In the genomic region with DNA sequence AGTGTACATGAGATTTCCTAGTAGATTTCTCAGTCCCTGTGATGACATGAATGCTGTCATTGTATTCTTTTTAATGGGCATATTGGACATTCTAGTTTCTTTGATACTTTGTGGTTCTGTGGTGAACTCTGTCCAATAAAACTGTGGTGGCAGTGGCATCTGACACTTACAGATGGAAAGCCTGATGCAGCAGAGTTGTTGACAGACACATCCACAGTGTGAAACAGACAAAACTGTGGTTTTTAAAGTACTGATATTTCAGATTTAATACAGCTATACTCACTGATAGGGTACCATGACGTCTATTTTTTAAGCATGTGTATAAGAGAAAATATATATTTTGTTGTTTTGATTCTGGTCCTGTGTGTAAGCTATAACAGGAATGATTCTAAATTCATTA, we compare ENCODE assay signal across 22 mouse cellular contexts.
DNase-seq lines count a peak whose midpoint lies in the region; ATAC-seq and TF ChIP-seq lines count a peak whose summit lies in the region.
"Had no signal": no experiment of that assay in that cellular context is flagged by ENCODE, and none has a peak within 500 bp of the region (broad histone marks: within the 10 kb centered on the region; RNA-seq: fewer than 3 reads in every experiment).

No protein-coding gene starts in this region.

- no peaks in the 10 kb centered on the region for H3K27me3 ChIP-seq in forebrain, embryonic 13.5 days
- H3K27me3 ChIP-seq in forebrain, embryonic 14.5 days (replicated peaks; ENCODE audit: control insufficient read depth, insufficient read depth, low read length), result no peaks in the 10 kb centered on the region
- H3K27me3 ChIP-seq in forebrain, embryonic 16.5 days (replicated peaks; ENCODE audit: control insufficient read depth, insufficient read depth, low read length), result no peaks in the 10 kb centered on the region
- H3K27me3 ChIP-seq in forebrain, embryonic 12.5 days, result no peaks in the 10 kb centered on the region
- H3K27me3 ChIP-seq in lung, postnatal 0 days (replicated peaks; ENCODE audit: insufficient read depth, low read length), result no peaks in the 10 kb centered on the region
- H3K27me3 ChIP-seq: embryonic facial prominence, embryonic 13.5 days; embryonic facial prominence, embryonic 15.5 days; Patski had no signal

- TF ChIP-seq POLR2A in brain, embryonic 14.5 days (IDR thresholded peaks at IDR 0.05; ENCODE audit: borderline replicate concordance, extremely low read depth, insufficient read depth, insufficient read length, poor library complexity, severe bottlenecking), result no peak

- H3K4me2 ChIP-seq in forebrain, embryonic 13.5 days, result no peak overlapping the region
- H3K4me2 ChIP-seq in forebrain, embryonic 14.5 days (ENCODE audit: low read length), result no peak overlapping the region
- no peak overlapping the region for H3K4me2 ChIP-seq in forebrain, embryonic 16.5 days (ENCODE audit: low read length)
- H3K4me2 ChIP-seq in forebrain, embryonic 12.5 days, result no peak overlapping the region
- H3K4me2 ChIP-seq in lung, postnatal 0 days (replicated peaks; ENCODE audit: low read depth, low read length), result no peak overlapping the region
- H3K4me2 ChIP-seq: embryonic facial prominence, embryonic 13.5 days; embryonic facial prominence, embryonic 15.5 days had no signal

- DNase-seq in forebrain, embryonic 14.5 days (ENCODE audit: low spot score), result no peak
- DNase-seq in 416B (ENCODE audit: low read depth), result peak; percentile 12
- DNase-seq in brain, embryonic 14.5 days (ENCODE audit: low read depth), result peak; percentile 18
- no peak for DNase-seq in lung, postnatal 0 days (ENCODE audit: low spot score)
- DNase-seq: adrenal gland, adult 8-10 months; adrenal gland, postnatal 14 days; adrenal gland, postnatal 36 days; cerebellum, adult 11 months; cerebellum, adult 18-20 months; cerebellum, adult 8-10 months; cerebellum, adult 9-11 months; cerebellum, postnatal 14 days; cerebellum, postnatal 36 days; embryo, embryonic 11 days had no signal

- no peak overlapping the region for H3K27ac ChIP-seq in forebrain, embryonic 13.5 days
- H3K27ac ChIP-seq in forebrain, embryonic 14.5 days (ENCODE audit: low read depth, low read length), result no peak overlapping the region
- no peak overlapping the region for H3K27ac ChIP-seq in forebrain, embryonic 16.5 days (ENCODE audit: low read length)
- H3K27ac ChIP-seq in forebrain, embryonic 12.5 days, result no peak overlapping the region
- no peak overlapping the region for H3K27ac ChIP-seq in lung, postnatal 0 days (ENCODE audit: low read length)
- H3K27ac ChIP-seq: embryonic facial prominence, embryonic 13.5 days; embryonic facial prominence, embryonic 15.5 days had no signal

- TF ChIP-seq EP300 in lung, postnatal 0 days (IDR thresholded peaks at IDR 0.05), result no peak

- no peaks in the 10 kb centered on the region for H3K4me1 ChIP-seq in forebrain, embryonic 13.5 days
- no peaks in the 10 kb centered on the region for H3K4me1 ChIP-seq in forebrain, embryonic 14.5 days (ENCODE audit: control insufficient read depth, insufficient read depth, low read length)
- no peaks in the 10 kb centered on the region for H3K4me1 ChIP-seq in forebrain, embryonic 16.5 days (replicated peaks; ENCODE audit: control insufficient read depth, insufficient read depth, low read length)
- no peaks in the 10 kb centered on the region for H3K4me1 ChIP-seq in forebrain, embryonic 12.5 days
- H3K4me1 ChIP-seq in lung, postnatal 0 days (ENCODE audit: insufficient read depth, low read depth, low read length), result no peaks in the 10 kb centered on the region
- H3K4me1 ChIP-seq: embryonic facial prominence, embryonic 13.5 days; embryonic facial prominence, embryonic 15.5 days had no signal

- H3K36me3 ChIP-seq in forebrain, embryonic 13.5 days (ENCODE audit: poor library complexity, severe bottlenecking), result no peaks in the 10 kb centered on the region
- no peaks in the 10 kb centered on the region for H3K36me3 ChIP-seq in forebrain, embryonic 14.5 days (ENCODE audit: control insufficient read depth, insufficient read depth, low read length)
- H3K36me3 ChIP-seq in forebrain, embryonic 16.5 days (ENCODE audit: control insufficient read depth, insufficient read depth), result no peaks in the 10 kb centered on the region
- H3K36me3 ChIP-seq in forebrain, embryonic 12.5 days (replicated peaks), result no peaks in the 10 kb centered on the region
- no peaks in the 10 kb centered on the region for H3K36me3 ChIP-seq in lung, postnatal 0 days (ENCODE audit: insufficient read depth, low read length)
- H3K36me3 ChIP-seq: embryonic facial prominence, embryonic 13.5 days; embryonic facial prominence, embryonic 15.5 days had no signal

- H3K9me3 ChIP-seq in forebrain, embryonic 13.5 days (replicated peaks), result no peaks in the 10 kb centered on the region
- H3K9me3 ChIP-seq in forebrain, embryonic 14.5 days (replicated peaks; ENCODE audit: control insufficient read depth, low read length), result no peaks in the 10 kb centered on the region
- H3K9me3 ChIP-seq in forebrain, embryonic 16.5 days (ENCODE audit: control insufficient read depth, low read length), result no peaks in the 10 kb centered on the region
- H3K9me3 ChIP-seq in forebrain, embryonic 12.5 days, result no peaks in the 10 kb centered on the region
- H3K9me3 ChIP-seq in lung, postnatal 0 days (ENCODE audit: low read length), result no peaks in the 10 kb centered on the region
- H3K9me3 ChIP-seq: embryonic facial prominence, embryonic 13.5 days; embryonic facial prominence, embryonic 15.5 days had no signal

- no peak overlapping the region for H3K4me3 ChIP-seq in forebrain, embryonic 13.5 days
- no peak overlapping the region for H3K4me3 ChIP-seq in forebrain, embryonic 14.5 days (ENCODE audit: low read depth, low read length)
- no peak overlapping the region for H3K4me3 ChIP-seq in forebrain, embryonic 16.5 days (replicated peaks; ENCODE audit: low read length)
- no peak overlapping the region for H3K4me3 ChIP-seq in forebrain, embryonic 12.5 days (replicated peaks)
- no peak overlapping the region for H3K4me3 ChIP-seq in lung, postnatal 0 days (ENCODE audit: low read depth, low read length)
- H3K4me3 ChIP-seq: embryonic facial prominence, embryonic 13.5 days; embryonic facial prominence, embryonic 15.5 days; erythroblast, embryonic 14.5 days had no signal

- WGBS in forebrain, embryonic 13.5 days, result 86% methylated on average over 1 of the region's 1 CpGs
- 76% methylated on average over 1 of the region's 1 CpGs for WGBS in forebrain, embryonic 14.5 days
- WGBS in forebrain, embryonic 16.5 days, result 66% methylated on average over 1 of the region's 1 CpGs
- WGBS in forebrain, embryonic 12.5 days, result 89% methylated on average over 1 of the region's 1 CpGs
- whole genome bisulfite sequencing in lung, postnatal 0 days, result 73% methylated on average over 1 of the region's 1 CpGs

- peak; percentile 51; the same call in 1 of the 2 replicates for ATAC-seq in forebrain, embryonic 13.5 days
- ATAC-seq in forebrain, embryonic 14.5 days, result no peak
- ATAC-seq in forebrain, embryonic 16.5 days, result peak; percentile 77
- ATAC-seq in forebrain, embryonic 12.5 days (ENCODE audit: low FRiP score), result no peak
- no peak for ATAC-seq in lung, postnatal 0 days
- ATAC-seq: activated CD4-positive, CD25-positive, alpha-beta regulatory T cell, adult 4 months; Patski had no signal

- no peak overlapping the region for H3K9ac ChIP-seq in forebrain, embryonic 13.5 days
- no peak overlapping the region for H3K9ac ChIP-seq in forebrain, embryonic 14.5 days (ENCODE audit: low read length)
- no peak overlapping the region for H3K9ac ChIP-seq in forebrain, embryonic 16.5 days (replicated peaks; ENCODE audit: low read depth, low read length)
- H3K9ac ChIP-seq in forebrain, embryonic 12.5 days, result no peak overlapping the region
- H3K9ac ChIP-seq in lung, postnatal 0 days (replicated peaks; ENCODE audit: low read depth), result no peak overlapping the region
- H3K9ac ChIP-seq: embryonic facial prominence, embryonic 13.5 days; embryonic facial prominence, embryonic 15.5 days had no signal

- no peak for TF ChIP-seq CTCF in brain, embryonic 14.5 days (IDR thresholded peaks at IDR 0.05; ENCODE audit: borderline replicate concordance, extremely low read depth, insufficient read depth, insufficient read length)
- TF ChIP-seq CTCF in lung, postnatal 0 days (IDR thresholded peaks at IDR 0.05), result no peak

Comparison
In these comparisons a context has a peak if more than half of its experiments do, and no peak if none do; other contexts are left out.
1. ATAC-seq: peak in forebrain, embryonic 13.5 days (single experiment) and forebrain, embryonic 16.5 days (single experiment); none in forebrain, embryonic 14.5 days (single experiment), forebrain, embryonic 12.5 days (single experiment) and lung, postnatal 0 days (single experiment).
2. DNase-seq: peak in 416B (single experiment) and brain, embryonic 14.5 days (single experiment); none in forebrain, embryonic 14.5 days (single experiment) and lung, postnatal 0 days (single experiment).